Mouse (Mus musculus) kidney, postnatal 10 days (tissue): ENCODE measurements at regions not wholly inside any gene's neighbourhood (a gene's known extent, or its start where the extent isn't known, plus 50 kb on each side); places are given as distances from the start of the nearest gene placed in this dataset.

Experiments
- DNase-seq: peaks from one replicate; pipeline ENCODE4 v3.0.0; 2021; ENCODE audit warnings: mixed read lengths

GRCm38 (mm10) chr5:111835737-111836667 is 102.3 kb downstream of the Gm26897 start:
- DNase-seq: no peak

- no peak for DNase-seq
Measured at GRCm38 (mm10) chr5:111836668-111837234, 103.0 kb downstream of the Gm26897 start.

- DNase-seq: no peak
Measured at GRCm38 (mm10) chr5:111842461-111842860, 108.7 kb downstream of the Gm26897 start.

- no peak for DNase-seq
Measured at GRCm38 (mm10) chr5:111843622-111844239, 110.0 kb downstream of the Gm26897 start.

- DNase-seq: no peak
Measured at GRCm38 (mm10) chr5:111844528-111844927, 110.8 kb downstream of the Gm26897 start.

- DNase-seq: peak; percentile 14
Measured at GRCm38 (mm10) chr5:111848917-111849316, 115.2 kb downstream of the Gm26897 start.

- DNase-seq: no peak
Measured at GRCm38 (mm10) chr5:111852682-111853081, 119.0 kb downstream of the Gm26897 start.

GRCm38 (mm10) chr5:111855366-111855765 is 121.6 kb downstream of the Gm26897 start:
- DNase-seq: no peak

GRCm38 (mm10) chr5:111857200-111857599 is 123.5 kb downstream of the Gm26897 start:
- no peak for DNase-seq

- DNase-seq: no peak
Measured at GRCm38 (mm10) chr5:111860436-111860835, 126.7 kb downstream of the Gm26897 start.

- no peak for DNase-seq
Measured at GRCm38 (mm10) chr5:111862331-111862730, 128.6 kb downstream of the Gm26897 start.

GRCm38 (mm10) chr5:111863922-111864321 is 130.2 kb downstream of the Gm26897 start:
- DNase-seq: no peak

GRCm38 (mm10) chr5:111864606-111865005 is 130.9 kb downstream of the Gm26897 start:
- DNase-seq: no peak

- no peak for DNase-seq
Measured at GRCm38 (mm10) chr5:111869011-111869410, 135.3 kb downstream of the Gm26897 start.

GRCm38 (mm10) chr5:111877165-111877793 is 143.6 kb downstream of the Gm26897 start:
- DNase-seq: peak; percentile 47

GRCm38 (mm10) chr5:111879044-111879443 is 145.3 kb downstream of the Gm26897 start:
- no peak for DNase-seq

GRCm38 (mm10) chr5:111880268-111880667 is 146.5 kb downstream of the Gm26897 start:
- DNase-seq: no peak

GRCm38 (mm10) chr5:111881517-111881916 is 147.8 kb downstream of the Gm26897 start:
- DNase-seq: no peak

- no peak for DNase-seq
Measured at GRCm38 (mm10) chr5:111887281-111887680, 153.6 kb downstream of the Gm26897 start.

GRCm38 (mm10) chr5:111890800-111891199 is 157.1 kb downstream of the Gm26897 start:
- peak; percentile 82 for DNase-seq

- DNase-seq: peak; percentile 43
Measured at GRCm38 (mm10) chr5:111891261-111891693, 157.6 kb downstream of the Gm26897 start.

GRCm38 (mm10) chr5:111892956-111893355 is 159.2 kb downstream of the Gm26897 start:
- no peak for DNase-seq

- peak; percentile 83 for DNase-seq
Measured at GRCm38 (mm10) chr5:111893905-111894311, 160.2 kb downstream of the Gm26897 start.
